ENCODE assay signal across 17 mouse cellular contexts in the genomic region with DNA sequence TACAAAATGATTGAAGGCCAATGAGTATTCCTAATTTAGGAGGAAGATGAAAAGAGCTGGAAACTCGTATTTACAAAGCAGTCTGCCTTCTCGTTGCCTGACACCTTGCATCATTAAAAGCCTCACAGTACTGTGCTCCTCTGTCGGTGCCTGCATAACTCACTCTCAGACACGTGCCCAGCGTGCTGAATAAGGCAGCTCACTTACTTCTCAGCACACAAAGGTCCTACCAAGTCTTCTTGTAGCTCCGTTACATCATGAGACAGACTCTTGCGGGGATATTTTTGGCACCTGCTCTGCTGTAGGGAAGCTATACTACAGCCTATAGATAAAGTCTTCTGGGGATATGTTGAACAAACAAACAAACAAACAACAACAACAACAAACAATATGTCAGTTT.
DNase-seq lines count a peak whose midpoint lies in the region; ATAC-seq and TF ChIP-seq lines count a peak whose summit lies in the region.
"Had no signal": no experiment of that assay in that cellular context is flagged by ENCODE, and none has a peak within 500 bp of the region (broad histone marks: within the 10 kb centered on the region; RNA-seq: fewer than 3 reads in every experiment).

No protein-coding gene starts in this region.

- no peaks in the 10 kb centered on the region for H3K4me1 ChIP-seq in stomach, embryonic 16.5 days (ENCODE audit: control insufficient read depth, insufficient read depth, low read length)
- no peaks in the 10 kb centered on the region for H3K4me1 ChIP-seq in stomach, postnatal 0 days (replicated peaks; ENCODE audit: control insufficient read depth, insufficient read depth)
- peaks cover 4% of the 10 kb centered on the region for H3K4me1 ChIP-seq in hindbrain, postnatal 0 days (ENCODE audit: insufficient read depth, low read length)
- no peaks in the 10 kb centered on the region for H3K4me1 ChIP-seq in liver, embryonic 12.5 days
- H3K4me1 ChIP-seq in heart, embryonic 11.5 days (ENCODE audit: control insufficient read depth, insufficient read depth, low read length): no peaks in the 10 kb centered on the region
- H3K4me1 ChIP-seq: embryonic facial prominence, embryonic 13.5 days; lung, embryonic 15.5 days had no signal

- H3K27me3 ChIP-seq in stomach, embryonic 16.5 days (ENCODE audit: control insufficient read depth, insufficient read depth, low read length): no peaks in the 10 kb centered on the region
- H3K27me3 ChIP-seq in stomach, postnatal 0 days (ENCODE audit: control insufficient read depth, insufficient read depth, low read length): no peaks in the 10 kb centered on the region
- no peaks in the 10 kb centered on the region for H3K27me3 ChIP-seq in hindbrain, postnatal 0 days (ENCODE audit: insufficient read depth, low read length)
- no peaks in the 10 kb centered on the region for H3K27me3 ChIP-seq in liver, embryonic 12.5 days (replicated peaks)
- H3K27me3 ChIP-seq in heart, embryonic 11.5 days (ENCODE audit: control insufficient read depth, insufficient read depth, low read length): no peaks in the 10 kb centered on the region
- H3K27me3 ChIP-seq: embryonic facial prominence, embryonic 13.5 days; lung, embryonic 15.5 days had no signal

- H3K4me3 ChIP-seq in stomach, embryonic 16.5 days (replicated peaks; ENCODE audit: low read length): no peak overlapping the region
- no peak overlapping the region for H3K4me3 ChIP-seq in stomach, postnatal 0 days (ENCODE audit: low read depth, low read length)
- no peak overlapping the region for H3K4me3 ChIP-seq in hindbrain, postnatal 0 days (ENCODE audit: low read length)
- H3K4me3 ChIP-seq in liver, embryonic 12.5 days: no peak overlapping the region
- no peak overlapping the region for H3K4me3 ChIP-seq in heart, embryonic 11.5 days (ENCODE audit: low read depth, low read length)
- H3K4me3 ChIP-seq: embryonic facial prominence, embryonic 13.5 days; gastrocnemius, adult 2 months; heart, adult 2 months; lung, embryonic 15.5 days had no signal

- ATAC-seq in stomach, embryonic 16.5 days (ENCODE audit: insufficient read depth, low FRiP score): no peak
- ATAC-seq in stomach, postnatal 0 days (ENCODE audit: low FRiP score, low TSS enrichment): no peak
- ATAC-seq in hindbrain, postnatal 0 days: peak; percentile 85
- no peak for ATAC-seq in liver, embryonic 12.5 days
- ATAC-seq in heart, embryonic 11.5 days (replicated peaks; ENCODE audit: insufficient number of reproducible peaks, low FRiP score, low TSS enrichment): no peak
- ATAC-seq: intestine, postnatal 0 days had no signal

- no peak for TF ChIP-seq EP300 in stomach, postnatal 0 days (optimal IDR thresholded peaks at IDR 0.05)

- no peaks in the 10 kb centered on the region for H3K9me3 ChIP-seq in stomach, embryonic 16.5 days (replicated peaks; ENCODE audit: control insufficient read depth, low read length)
- H3K9me3 ChIP-seq in stomach, postnatal 0 days (ENCODE audit: control insufficient read depth, low read length): no peaks in the 10 kb centered on the region
- no peaks in the 10 kb centered on the region for H3K9me3 ChIP-seq in hindbrain, postnatal 0 days (ENCODE audit: low read length)
- no peaks in the 10 kb centered on the region for H3K9me3 ChIP-seq in liver, embryonic 12.5 days (replicated peaks)
- no peaks in the 10 kb centered on the region for H3K9me3 ChIP-seq in heart, embryonic 11.5 days (replicated peaks; ENCODE audit: control insufficient read depth, low read length)
- H3K9me3 ChIP-seq: embryonic facial prominence, embryonic 13.5 days; lung, embryonic 15.5 days had no signal

- H3K27ac ChIP-seq in stomach, embryonic 16.5 days (ENCODE audit: low read length): peak overlapping the region; percentile 47; the same call in 1 of the 2 replicates
- H3K27ac ChIP-seq in stomach, postnatal 0 days (replicated peaks): no peak overlapping the region
- H3K27ac ChIP-seq in hindbrain, postnatal 0 days: peak overlapping the region; percentile 12; the same call in 1 of the 2 replicates
- no peak overlapping the region for H3K27ac ChIP-seq in liver, embryonic 12.5 days
- no peak overlapping the region for H3K27ac ChIP-seq in heart, embryonic 11.5 days (ENCODE audit: low read depth, low read length)
- H3K27ac ChIP-seq: embryonic facial prominence, embryonic 13.5 days; gastrocnemius, adult 2 months; heart, adult 2 months; lung, embryonic 15.5 days had no signal

- no peak overlapping the region for H3K9ac ChIP-seq in stomach, embryonic 16.5 days (ENCODE audit: low read length)
- no peak overlapping the region for H3K9ac ChIP-seq in stomach, postnatal 0 days (ENCODE audit: low read length)
- no peak overlapping the region for H3K9ac ChIP-seq in hindbrain, postnatal 0 days (replicated peaks; ENCODE audit: low read length)
- no peak overlapping the region for H3K9ac ChIP-seq in liver, embryonic 12.5 days
- H3K9ac ChIP-seq in heart, embryonic 11.5 days (ENCODE audit: low read depth, low read length): no peak overlapping the region
- H3K9ac ChIP-seq: embryonic facial prominence, embryonic 13.5 days; lung, embryonic 15.5 days had no signal

- DNase-seq in embryo, embryonic 11 days: peak; percentile 46
- DNase-seq in embryo, embryonic 10.5 days (ENCODE audit: low spot score): no peak
- no peak for DNase-seq in stomach, postnatal 0 days (ENCODE audit: low spot score)
- peak; percentile 42 for DNase-seq in hindbrain, postnatal 0 days (ENCODE audit: low spot score)
- no peak for DNase-seq in adrenal gland, postnatal 14 days
- DNase-seq: cerebellum, postnatal 36 days; gastrocnemius, adult 2 months; heart, adult 2 months; heart, postnatal 10 days; kidney, postnatal 25 days; thymus, postnatal 25 days had no signal

- H3K36me3 ChIP-seq in stomach, embryonic 16.5 days (ENCODE audit: control insufficient read depth, insufficient read depth, low read length): no peaks in the 10 kb centered on the region
- H3K36me3 ChIP-seq in stomach, postnatal 0 days (ENCODE audit: control insufficient read depth, insufficient read depth, low read length): no peaks in the 10 kb centered on the region
- H3K36me3 ChIP-seq in hindbrain, postnatal 0 days (ENCODE audit: insufficient read depth, low read length): no peaks in the 10 kb centered on the region
- H3K36me3 ChIP-seq in liver, embryonic 12.5 days: no peaks in the 10 kb centered on the region
- no peaks in the 10 kb centered on the region for H3K36me3 ChIP-seq in heart, embryonic 11.5 days (ENCODE audit: control insufficient read depth, insufficient read depth, low read length)
- H3K36me3 ChIP-seq: embryonic facial prominence, embryonic 13.5 days; lung, embryonic 15.5 days had no signal

- no peak for TF ChIP-seq CTCF in stomach, postnatal 0 days (IDR thresholded peaks at IDR 0.05; ENCODE audit: low read depth)
- no peak for TF ChIP-seq CTCF in hindbrain, postnatal 0 days (IDR thresholded peaks at IDR 0.05; ENCODE audit: low read depth)

- H3K4me2 ChIP-seq in stomach, embryonic 16.5 days (ENCODE audit: low read depth, low read length): no peak overlapping the region
- no peak overlapping the region for H3K4me2 ChIP-seq in stomach, postnatal 0 days (replicated peaks; ENCODE audit: low read depth)
- no peak overlapping the region for H3K4me2 ChIP-seq in hindbrain, postnatal 0 days (ENCODE audit: low read depth, low read length)
- no peak overlapping the region for H3K4me2 ChIP-seq in liver, embryonic 12.5 days
- no peak overlapping the region for H3K4me2 ChIP-seq in heart, embryonic 11.5 days
- H3K4me2 ChIP-seq: embryonic facial prominence, embryonic 13.5 days; lung, embryonic 15.5 days had no signal

- WGBS in stomach, embryonic 16.5 days: 52% methylated on average over 7 of the region's 7 CpGs
- 40% methylated on average over 7 of the region's 7 CpGs for WGBS in stomach, postnatal 0 days
- WGBS in hindbrain, postnatal 0 days: 24% methylated on average over 7 of the region's 7 CpGs
- 65% methylated on average over 7 of the region's 7 CpGs for WGBS in liver, embryonic 12.5 days (ENCODE audit: insufficient replicate concordance)
- 59% methylated on average over 7 of the region's 7 CpGs for WGBS in heart, embryonic 11.5 days (ENCODE audit: insufficient replicate concordance)

Comparison
In these comparisons a context has a peak if more than half of its experiments do, and no peak if none do; other contexts are left out.
1. DNase-seq: peak in embryo, embryonic 11 days (single experiment) and hindbrain, postnatal 0 days (single experiment); none in embryo, embryonic 10.5 days (single experiment), stomach, postnatal 0 days (single experiment) and adrenal gland, postnatal 14 days (single experiment).
2. H3K27ac ChIP-seq: peak in stomach, embryonic 16.5 days (single experiment) and hindbrain, postnatal 0 days (single experiment); none in stomach, postnatal 0 days (single experiment), liver, embryonic 12.5 days (single experiment) and heart, embryonic 11.5 days (single experiment).